Mouse (Mus musculus): ENCODE data around the gene Olfr646. TPM values are rescaled to one million over a fixed set of nuclear protein-coding genes. Genes with fewer than 3 reads are reported as not detected.

Gene Olfr646
- not detected for total RNA-seq (2021)
- long read RNA-seq, experiment 1: 0 reads
- long read RNA-seq, experiment 2: 0 reads

DNA sequence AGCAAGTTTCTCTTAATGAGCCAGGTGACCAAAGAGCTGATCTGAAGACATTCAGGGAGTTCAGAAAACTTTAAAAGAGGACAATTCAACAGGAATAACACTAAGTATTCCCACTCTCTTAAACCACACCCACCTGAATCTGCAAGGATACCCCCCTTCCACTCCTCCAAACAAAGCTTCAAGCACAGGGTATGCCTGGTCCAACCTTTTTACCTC, at the start of gene Olfr646:
TSS of gene Olfr646 (plus strand) at position 117 of the 216 bp plus-strand sequence.
- DNase-seq: no peak

- no peak for DNase-seq
Measured at GRCm38 (mm10) chr7:104059215-104059614, 45.5 kb upstream of the Olfr646 start.

DNA sequence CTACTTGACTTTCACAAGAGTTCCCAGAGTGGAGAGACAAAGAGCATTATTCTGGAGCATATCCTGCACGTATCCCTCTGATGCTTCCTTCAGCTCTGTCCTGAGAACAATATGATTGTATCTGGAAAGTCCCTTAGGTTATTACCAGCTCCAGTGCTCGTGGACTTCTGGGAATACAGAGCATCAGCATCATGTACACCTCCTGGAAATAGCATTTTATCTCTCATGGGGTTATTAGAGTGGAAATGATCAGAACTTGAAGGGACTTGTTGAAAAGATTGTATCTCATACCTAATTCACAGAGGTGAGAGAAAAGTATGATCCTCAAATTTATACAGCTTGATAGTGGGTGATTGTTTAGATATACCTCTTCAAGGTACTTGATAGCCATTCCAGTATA, 43.3 kb upstream of the Olfr646 start, which contains the start of gene 4930516K23Rik:
TSS of gene 4930516K23Rik (minus strand) at position 101 of the 400 bp plus-strand sequence.
- DNase-seq: no peak

DNA sequence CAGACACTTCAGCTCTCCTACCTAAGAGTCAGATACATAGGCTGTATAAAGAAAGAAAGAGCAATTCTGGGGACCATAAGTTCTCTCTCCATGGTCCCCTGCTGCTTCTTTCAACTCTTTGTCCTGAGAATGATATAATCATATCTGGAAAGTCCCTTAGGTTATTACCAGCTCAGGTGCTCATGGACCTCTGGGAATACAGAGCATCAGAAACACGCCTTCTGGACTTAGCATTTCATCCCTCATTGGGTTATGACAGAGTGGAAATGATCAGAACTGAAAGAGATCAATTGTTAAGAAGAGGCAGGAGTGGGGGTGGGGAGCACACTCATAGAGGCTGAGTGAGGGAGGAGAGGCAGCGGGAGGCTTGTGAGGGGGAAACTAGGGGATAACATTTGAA, 32.9 kb upstream of the Olfr646 start, which contains the start of gene Olfr644:
TSS of gene Olfr644 (minus strand) at position 101 of the 400 bp plus-strand sequence.
- no peak for DNase-seq

- DNase-seq: no peak
Measured at GRCm38 (mm10) chr7:104085365-104085764, 19.3 kb upstream of the Olfr646 start, which contains the start of gene Olfr645. Gene Olfr645 (minus strand): TSS chr7:104085465.

DNA sequence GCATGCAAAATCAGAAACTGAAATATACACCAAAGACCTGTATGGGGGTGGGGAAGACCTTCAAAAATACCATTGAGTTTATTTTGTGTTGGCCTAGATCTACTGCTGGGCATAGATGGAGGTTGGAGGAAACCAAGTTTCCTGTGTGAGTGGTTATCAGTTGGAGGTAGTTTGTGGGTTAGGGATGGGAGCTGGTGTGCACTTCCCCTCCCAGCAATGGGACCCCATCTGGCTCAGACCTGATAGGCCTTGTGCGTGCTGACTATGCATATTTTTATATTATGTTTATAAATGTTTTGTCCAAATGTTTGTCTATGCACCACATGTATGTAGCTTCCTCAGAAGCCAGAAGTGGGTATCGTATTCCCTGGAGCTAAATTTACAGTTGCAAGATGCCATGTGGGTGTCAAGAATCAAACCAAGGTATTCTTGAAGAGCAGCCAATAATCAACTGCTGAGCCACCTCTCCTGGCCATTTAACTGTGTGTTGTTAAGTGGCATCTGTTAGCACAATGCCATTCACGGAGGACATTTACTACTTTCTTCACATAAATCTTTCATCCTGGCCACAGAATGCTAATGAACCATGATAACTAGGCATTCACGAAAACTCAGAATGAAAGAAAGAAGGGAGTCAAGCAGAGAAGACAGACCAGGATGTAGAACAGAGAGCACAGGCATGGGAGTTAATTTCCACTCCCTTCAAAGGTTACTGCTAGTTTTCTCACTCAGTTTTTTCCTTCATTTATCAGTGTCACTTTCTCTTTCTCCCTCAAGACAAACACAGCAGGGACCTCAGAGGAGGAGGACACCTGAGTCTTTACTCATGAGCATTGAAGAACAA, 538 bp upstream of the Olfr646 start:
- DNase-seq: no peak

- no peak for DNase-seq
Measured at GRCm38 (mm10) chr7:104129726-104130125, 25.1 kb downstream of the Olfr646 start, which contains the start of gene Ubqln5. Gene Ubqln5 (minus strand): TSS chr7:104129826.

DNA sequence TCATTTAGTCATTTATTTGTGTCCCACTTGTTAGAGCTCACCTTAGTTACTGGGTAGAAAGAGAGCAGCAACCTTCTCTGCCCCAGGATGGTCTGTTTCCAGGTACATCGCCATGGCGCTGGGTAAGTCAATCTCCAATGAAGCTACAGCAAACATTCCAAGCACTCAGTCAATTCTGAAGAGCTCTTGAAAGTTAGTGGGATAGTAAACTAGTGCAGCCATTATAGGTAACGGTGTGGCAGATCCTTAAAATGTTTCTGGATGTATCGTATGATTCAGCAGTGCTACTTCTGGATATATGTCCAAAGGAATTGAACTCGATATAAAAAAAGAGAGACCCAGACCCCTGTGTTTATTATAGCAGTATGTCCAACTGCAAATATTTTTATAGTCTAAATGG, 32.6 kb downstream of the Olfr646 start, which contains the start of gene Olfr643:
TSS of gene Olfr643 (minus strand) at position 101 of the 400 bp plus-strand sequence.
- DNase-seq: no peak

- no peak for DNase-seq
Measured at GRCm38 (mm10) chr7:104143179-104143578, 38.5 kb downstream of the Olfr646 start, which contains the start of gene Ubqln3. Gene Ubqln3 (minus strand): TSS chr7:104143279.

DNA sequence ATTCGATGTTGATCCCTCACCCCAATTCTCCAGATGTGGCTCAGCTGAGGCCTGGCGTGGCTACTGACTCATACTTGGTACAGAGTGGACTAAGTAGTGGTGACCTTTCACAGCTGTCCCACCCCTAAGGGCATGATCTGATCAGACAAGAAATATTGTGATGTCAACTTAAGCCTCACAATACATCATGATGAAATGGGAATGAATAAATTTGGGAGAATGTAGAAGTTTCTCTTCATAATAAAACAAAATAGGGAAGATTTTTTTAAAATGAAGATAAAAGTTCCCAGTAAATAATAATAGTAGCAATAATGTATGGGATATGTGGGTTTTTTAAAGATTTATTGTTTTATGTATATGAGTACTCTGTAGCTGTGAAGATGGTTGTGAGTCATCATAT, 45.8 kb downstream of the Olfr646 start, which contains the start of gene Ubqlnl:
TSS of gene Ubqlnl (minus strand) at position 101 of the 400 bp plus-strand sequence.
- no peak for DNase-seq

Other genes with a start within 250 kb of the Olfr646 start
- gene Olfr66, start 218.6 kb upstream of the Olfr646 start, total RNA-seq (2021): not detected
- gene Olfr64, start 210.4 kb upstream of the Olfr646 start, total RNA-seq (2021): not detected
- not detected for gene Olfr65, start 201.4 kb upstream of the Olfr646 start, total RNA-seq (2021)
- not detected for gene Olfr631, start 176.0 kb upstream of the Olfr646 start, total RNA-seq (2021)
- not detected for gene Olfr632, start 170.5 kb upstream of the Olfr646 start, total RNA-seq (2021)
- not detected for gene Olfr633, start 160.4 kb upstream of the Olfr646 start, total RNA-seq (2021)
- not detected for gene Olfr635, start 133.7 kb upstream of the Olfr646 start, total RNA-seq (2021)
- not detected for gene Olfr638, start 106.1 kb upstream of the Olfr646 start, total RNA-seq (2021)
- gene Olfr639, start 87.6 kb upstream of the Olfr646 start, total RNA-seq (2021): not detected
- gene Olfr640, start 79.3 kb upstream of the Olfr646 start, total RNA-seq (2021): not detected
- gene Olfr641, start 69.4 kb upstream of the Olfr646 start, total RNA-seq (2021): not detected
- gene Olfr642, start 52.2 kb upstream of the Olfr646 start, total RNA-seq (2021): not detected
- gene 4930516K23Rik, start 43.4 kb upstream of the Olfr646 start, total RNA-seq (2021): not detected
- not detected for gene Olfr644, start 33.0 kb upstream of the Olfr646 start, total RNA-seq (2021)
- gene Olfr645, start 19.4 kb upstream of the Olfr646 start, total RNA-seq (2021): not detected
- gene Ubqln5, start 25.0 kb downstream of the Olfr646 start, total RNA-seq (2021): not detected
- not detected for gene Olfr643, start 32.5 kb downstream of the Olfr646 start, total RNA-seq (2021)
- not detected for gene Ubqln3, start 38.4 kb downstream of the Olfr646 start, total RNA-seq (2021)
- not detected for gene Ubqlnl, start 45.7 kb downstream of the Olfr646 start, total RNA-seq (2021)
- not detected for gene Olfm5, start 60.0 kb downstream of the Olfr646 start, total RNA-seq (2021)
- gene Olfr648, start 78.5 kb downstream of the Olfr646 start, total RNA-seq (2021): not detected
- not detected for gene Olfr649, start 91.1 kb downstream of the Olfr646 start, total RNA-seq (2021)
- under 1 TPM in 1 of 2 experiments, not detected in 1; 0.11 TPM for gene Trim6, start 113.9 kb downstream of the Olfr646 start, total RNA-seq (2021)
- 1 to 10 TPM; 1.0 to 1.6 TPM for gene Trim34a, start 139.6 kb downstream of the Olfr646 start, total RNA-seq (2021)
- 1 to 10 TPM in 1 of 2 experiments, under 1 TPM in 1; 0.99 to 1.1 TPM for gene Trim5, start 183.2 kb downstream of the Olfr646 start, total RNA-seq (2021)
- gene Trim12a, start 210.6 kb downstream of the Olfr646 start, total RNA-seq (2021): 1 to 10 TPM; 2.1 to 3.8 TPM
- gene Trim34b, start 224.6 kb downstream of the Olfr646 start, total RNA-seq (2021): under 1 TPM in 1 of 2 experiments, not detected in 1; 0.16 TPM
- gene Trim12c, start 248.5 kb downstream of the Olfr646 start, total RNA-seq (2021): 1 to 10 TPM; 2.5 TPM

Data from gastrocnemius, postnatal 25 days (tissue).